Mouse (Mus musculus): ENCODE data around the gene Ptprt.

Gene Ptprt

DNA sequence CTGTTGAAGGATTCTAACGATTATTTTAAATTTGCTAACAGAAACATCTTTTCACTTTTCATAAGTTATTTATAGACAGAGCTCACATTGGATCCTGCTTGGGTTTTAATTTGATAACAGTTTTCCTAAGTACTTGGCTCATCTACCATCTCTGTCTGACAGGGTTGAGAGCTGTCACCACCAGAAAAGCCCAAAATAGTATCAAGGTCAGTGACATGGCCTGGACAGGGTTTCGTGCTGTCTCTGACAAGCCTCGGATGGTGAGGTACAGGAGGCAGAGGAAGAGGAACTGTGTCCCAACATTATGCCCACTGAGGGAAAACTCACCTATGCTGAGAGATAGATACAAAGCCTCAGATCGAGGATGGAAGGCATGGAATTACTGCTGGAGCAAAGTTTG, 79.3 kb downstream of the Ptprt start:
- DNase-seq (ENCODE audit: low read depth, low spot score), result no peak

- DNase-seq (ENCODE audit: low read depth, low spot score), result no peak
Observed at GRCm38 (mm10) chr2:162577819-162578218, 83.1 kb downstream of the Ptprt start.

GRCm38 (mm10) chr2:162572851-162573250, 88.1 kb downstream of the Ptprt start:
- DNase-seq (ENCODE audit: low read depth, low spot score), result no peak

DNA sequence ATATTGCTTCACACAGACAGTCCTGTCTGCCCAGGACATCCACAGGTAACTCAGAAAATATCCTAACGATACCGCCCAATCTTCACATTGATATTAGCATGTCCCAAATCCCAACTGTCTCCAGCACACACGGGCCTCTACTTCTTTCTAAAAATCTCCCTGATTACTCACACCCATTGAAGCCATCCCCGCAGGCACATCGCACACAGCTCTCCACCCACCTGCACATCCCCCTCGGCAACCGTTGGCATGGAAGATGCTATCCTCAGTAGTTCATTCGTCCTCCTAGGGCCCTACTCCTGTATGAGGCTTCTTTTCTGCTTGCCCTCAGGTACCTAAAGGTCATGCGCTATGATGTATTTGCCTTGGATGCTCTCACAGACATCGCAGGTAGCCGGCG, 89.9 kb downstream of the Ptprt start:
- no peak for DNase-seq (ENCODE audit: low read depth, low spot score)

DNA sequence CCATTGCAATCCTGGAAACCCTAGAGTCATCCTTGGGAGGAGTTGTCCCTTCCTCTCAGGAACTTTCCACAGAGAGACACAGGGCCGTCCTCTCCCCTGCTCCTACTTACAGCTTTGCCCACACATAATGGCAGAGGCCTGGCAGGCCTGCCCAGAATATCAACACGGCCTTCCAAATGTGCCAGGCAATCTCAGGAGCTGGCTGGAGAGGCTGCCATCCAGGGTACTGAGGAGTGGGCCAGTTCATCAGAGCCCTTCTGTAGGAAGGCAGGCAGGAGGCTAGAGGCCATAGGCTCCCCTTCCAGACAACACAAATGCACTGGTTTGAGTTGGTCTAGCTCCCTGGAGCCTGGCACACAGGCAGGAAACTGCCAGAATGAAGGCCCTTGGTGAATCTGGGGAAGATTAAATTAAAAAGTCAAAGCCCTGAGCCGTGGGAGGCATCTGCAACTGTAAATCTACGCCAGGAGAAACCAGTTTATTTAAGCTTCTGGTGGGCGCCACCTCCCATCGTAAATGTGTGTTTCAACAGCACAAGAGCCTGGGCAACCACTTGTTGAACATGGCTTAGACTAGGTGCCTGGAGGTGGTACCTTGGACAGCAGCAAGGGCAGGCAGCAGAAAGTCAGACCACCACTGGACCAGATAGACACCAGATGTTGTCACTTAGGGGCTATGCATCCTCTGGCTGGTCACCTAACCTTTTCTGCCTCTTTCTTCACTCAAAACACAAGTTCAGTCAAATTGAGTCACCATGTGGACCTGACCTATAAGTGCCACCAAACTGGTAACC, 92.4 kb downstream of the Ptprt start:
- DNase-seq (ENCODE audit: low read depth, low spot score), result no peak

DNA sequence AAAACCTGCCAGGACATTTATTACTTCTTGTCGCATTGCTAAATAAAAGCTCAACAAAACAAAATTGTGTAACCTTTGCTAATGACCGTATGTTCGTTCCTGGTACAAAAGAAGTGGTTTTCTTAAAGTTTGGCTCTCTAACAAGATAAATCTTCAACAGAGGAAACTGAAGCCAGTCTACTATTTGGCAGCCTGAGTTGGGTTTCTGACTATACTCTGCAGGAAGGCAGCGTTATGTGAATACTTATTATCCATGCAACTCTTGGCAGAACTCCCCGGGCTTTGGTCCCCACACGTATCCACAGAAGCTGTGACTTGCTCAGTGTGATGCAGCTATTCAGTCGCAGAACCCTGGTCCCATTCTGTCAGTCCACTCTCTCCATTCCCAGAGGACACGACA, 112.6 kb downstream of the Ptprt start:
- DNase-seq (ENCODE audit: low read depth, low spot score), result no peak

GRCm38 (mm10) chr2:162531638-162532037, 129.3 kb downstream of the Ptprt start:
- DNase-seq (ENCODE audit: low read depth, low spot score), result no peak

DNA sequence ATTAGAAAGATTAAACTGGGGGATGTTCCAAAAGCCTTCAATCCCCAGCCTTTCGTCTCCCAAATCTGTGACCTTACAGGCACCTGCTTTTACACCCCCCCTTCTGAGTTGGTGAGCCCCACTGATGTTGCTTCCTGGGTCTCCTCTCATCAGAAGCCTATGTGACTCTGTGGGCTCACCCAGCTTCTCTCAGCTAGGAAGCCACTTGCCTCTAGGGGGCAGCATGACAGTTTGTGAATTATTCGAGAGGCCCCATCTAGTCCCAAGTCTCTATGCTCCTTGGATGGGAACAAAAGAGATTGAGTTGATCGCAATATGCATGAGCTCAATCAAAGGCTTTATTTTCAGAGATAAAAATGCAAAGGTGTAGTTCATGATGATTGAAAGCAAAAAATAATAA, 132.0 kb downstream of the Ptprt start:
- DNase-seq (ENCODE audit: low read depth, low spot score), result no peak

GRCm38 (mm10) chr2:162515993-162516392, 145.0 kb downstream of the Ptprt start:
- DNase-seq (ENCODE audit: low read depth, low spot score), result no peak

- no peak for DNase-seq (ENCODE audit: low read depth, low spot score)
Observed at GRCm38 (mm10) chr2:162513072-162513471, 147.9 kb downstream of the Ptprt start.

DNA sequence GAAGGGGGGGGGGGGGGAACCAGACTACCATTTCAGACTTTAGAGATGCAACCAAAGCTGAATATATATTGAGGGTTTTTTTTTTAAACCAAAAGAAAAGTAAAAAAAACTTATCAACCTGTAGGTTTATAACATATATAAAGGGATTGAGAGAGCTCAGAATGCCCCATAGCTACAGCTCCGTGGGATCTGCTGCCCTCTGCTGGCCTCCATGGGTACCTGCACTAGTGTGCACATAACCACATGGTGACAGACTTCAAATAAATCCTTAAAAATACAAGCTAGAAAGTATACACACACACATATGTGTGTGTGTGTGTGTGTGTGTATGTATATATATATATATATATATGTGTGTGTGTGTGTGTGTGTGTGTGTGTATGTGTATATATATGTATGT, 148.9 kb downstream of the Ptprt start:
- DNase-seq (ENCODE audit: low read depth, low spot score), result no peak

DNA sequence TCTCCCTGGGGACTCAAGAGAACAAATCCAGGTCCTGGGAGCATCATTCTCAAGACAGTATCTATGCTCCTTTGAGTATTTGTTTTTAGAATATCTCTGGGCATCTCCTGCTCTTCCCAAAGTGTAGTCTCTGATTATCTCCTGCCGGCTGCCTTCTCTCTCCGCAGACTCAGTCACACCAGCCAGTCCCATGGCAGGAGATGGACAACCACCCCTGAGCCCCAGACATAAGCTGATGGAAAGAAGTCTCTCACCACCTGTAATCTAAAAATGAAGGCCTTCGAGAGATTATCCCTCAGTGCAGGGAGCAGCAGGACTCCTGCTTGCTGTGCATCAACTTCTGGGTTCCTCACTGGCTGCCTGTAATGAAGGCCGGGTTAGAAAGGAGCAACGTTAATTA, 151.9 kb downstream of the Ptprt start:
- DNase-seq (ENCODE audit: low read depth, low spot score), result no peak

DNA sequence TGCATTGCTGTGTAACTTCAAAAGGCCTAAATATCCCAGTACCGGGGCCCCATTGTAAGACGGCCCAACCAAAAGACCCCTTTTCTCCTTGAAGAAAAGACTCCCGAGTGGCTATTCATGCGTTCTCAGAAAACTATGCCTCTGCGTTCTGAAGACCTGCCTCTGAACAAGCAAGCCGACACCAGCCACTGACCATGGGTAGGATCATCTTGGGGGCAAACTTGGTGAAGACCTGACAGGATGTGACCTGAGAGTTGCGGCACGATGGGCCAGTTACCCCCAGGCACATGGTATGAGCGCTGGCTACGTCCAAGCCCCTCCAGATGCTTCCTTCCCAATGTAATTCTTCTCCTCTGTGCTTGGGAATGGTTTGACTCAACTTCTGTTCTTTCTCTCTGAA, 153.3 kb downstream of the Ptprt start:
- no peak for DNase-seq (ENCODE audit: low read depth, low spot score)

- no peak for DNase-seq (ENCODE audit: low read depth, low spot score)
Observed at GRCm38 (mm10) chr2:162504850-162505249, 156.1 kb downstream of the Ptprt start.

DNA sequence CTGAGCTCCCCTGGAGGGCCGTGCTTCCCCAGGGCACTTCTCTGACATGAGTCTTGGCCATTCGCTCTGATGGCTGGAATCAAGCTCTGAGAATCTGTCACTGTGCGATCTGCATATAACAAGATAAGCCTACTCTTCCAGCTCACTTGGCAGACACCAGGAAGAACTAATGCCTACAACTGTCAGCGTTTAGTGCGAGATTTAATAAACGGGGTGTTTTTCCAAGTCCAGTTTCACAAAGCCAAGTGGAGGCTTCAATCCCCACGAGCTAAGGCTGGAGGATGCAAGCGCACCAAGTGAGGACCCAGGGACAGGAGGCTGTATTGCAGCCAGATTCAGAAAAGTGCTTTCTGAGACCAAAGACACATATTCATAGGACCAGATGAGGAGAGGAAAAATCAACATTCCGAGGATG, 161.4 kb downstream of the Ptprt start:
- DNase-seq (ENCODE audit: low read depth, low spot score), result no peak

GRCm38 (mm10) chr2:162498191-162498590, 162.8 kb downstream of the Ptprt start:
- no peak for DNase-seq (ENCODE audit: low read depth, low spot score)

DNA sequence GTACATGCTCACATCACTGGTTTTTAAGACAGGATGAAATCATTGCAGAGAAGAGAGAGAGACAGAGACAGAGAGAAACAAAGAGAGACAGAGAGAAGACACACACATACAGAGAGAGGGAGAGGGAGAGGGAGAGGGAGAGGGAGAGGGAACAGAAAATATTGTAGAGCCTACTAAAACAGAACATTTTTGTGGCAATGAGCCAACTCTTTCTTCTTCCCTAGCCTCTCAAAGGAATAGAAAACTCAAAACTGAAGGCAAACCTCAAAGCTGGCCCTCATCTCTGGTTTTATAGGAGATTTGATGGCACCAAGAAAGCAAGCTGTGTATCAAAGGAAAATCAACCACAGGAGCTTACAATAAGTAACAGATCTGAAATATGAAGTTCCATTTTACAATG, 176.9 kb downstream of the Ptprt start:
- no peak for DNase-seq (ENCODE audit: low read depth, low spot score)

DNA sequence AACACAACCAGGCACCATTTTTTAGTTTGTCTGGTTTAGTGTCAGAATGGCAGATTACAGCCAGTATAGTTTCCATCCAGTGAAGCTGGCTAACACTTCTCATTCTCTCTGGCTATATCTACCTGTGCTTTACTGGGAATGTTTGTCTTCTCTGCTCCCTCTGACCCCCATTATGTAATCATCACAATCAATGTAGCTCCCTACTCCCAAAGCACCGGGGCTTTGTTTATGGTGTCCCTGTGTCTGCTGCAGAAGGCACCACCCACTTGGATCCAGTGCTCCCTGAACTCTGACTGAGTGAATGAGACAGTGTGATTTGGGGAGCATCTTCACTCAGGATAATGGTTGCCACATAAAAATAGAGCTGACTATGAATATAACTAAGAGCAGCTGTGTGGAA, 217.8 kb downstream of the Ptprt start:
- DNase-seq (ENCODE audit: low read depth, low spot score), result no peak

GRCm38 (mm10) chr2:162436646-162437045, 224.3 kb downstream of the Ptprt start:
- DNase-seq (ENCODE audit: low read depth, low spot score), result no peak

- DNase-seq (ENCODE audit: low read depth, low spot score), result no peak
Observed at GRCm38 (mm10) chr2:162430171-162430570, 230.8 kb downstream of the Ptprt start.

DNA sequence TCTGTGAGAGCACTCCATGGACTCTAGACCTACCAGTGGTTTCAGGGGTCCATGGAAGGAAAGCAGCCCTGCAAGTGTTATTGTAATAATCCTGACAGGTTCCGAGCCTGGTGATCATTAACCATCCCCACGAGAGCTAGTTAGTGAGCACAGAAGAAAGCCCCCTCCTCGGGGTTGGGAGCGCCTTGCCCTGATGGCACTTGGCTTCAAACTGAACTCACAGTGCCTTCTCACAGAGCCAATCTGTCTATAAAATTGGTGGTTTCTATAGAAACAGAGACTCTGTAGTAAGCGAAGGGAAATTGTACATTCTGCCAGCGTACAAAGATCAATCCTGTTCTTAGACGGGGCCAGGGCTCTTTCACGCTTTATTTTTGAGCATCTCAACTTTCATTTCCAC, 234.8 kb downstream of the Ptprt start:
- DNase-seq (ENCODE audit: low read depth, low spot score), result no peak

- no peak for DNase-seq (ENCODE audit: low read depth, low spot score)
Observed at GRCm38 (mm10) chr2:162418181-162418580, 242.8 kb downstream of the Ptprt start.

DNA sequence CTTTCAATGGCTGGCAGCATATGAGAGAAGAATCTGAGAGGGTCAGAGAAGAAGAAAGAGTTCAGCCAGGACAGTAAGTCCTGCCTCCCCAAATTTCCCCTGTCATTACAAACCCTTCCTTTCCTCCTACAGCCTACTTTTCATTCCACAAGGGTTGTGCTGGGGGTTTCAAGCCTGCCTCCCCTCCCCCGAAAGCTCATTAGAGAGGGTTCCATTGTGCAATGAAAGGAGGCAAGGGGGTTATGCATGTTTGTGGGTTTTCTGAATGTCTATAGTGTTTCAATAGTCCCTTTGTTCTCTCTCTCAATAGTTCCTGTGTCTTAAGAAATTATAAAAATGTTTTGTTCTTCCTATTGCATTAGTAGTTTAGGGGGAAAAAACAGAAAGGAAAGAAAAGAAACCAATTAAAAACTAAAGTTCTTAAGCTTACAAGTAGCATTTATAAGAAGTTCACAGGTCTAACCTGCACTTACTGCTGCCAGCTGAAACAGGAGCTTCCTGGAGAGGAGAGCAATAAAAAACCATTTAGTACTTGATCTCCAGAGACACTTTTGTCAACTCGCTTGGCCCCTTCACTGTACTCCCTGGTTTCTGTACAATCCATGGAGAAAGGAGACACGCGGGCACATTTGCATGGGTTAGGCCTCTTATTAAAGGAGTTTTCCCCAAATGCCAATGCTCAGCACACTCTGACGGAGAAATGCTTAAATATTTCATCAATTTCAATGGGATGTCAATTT, 247.7 kb downstream of the Ptprt start:
- no peak for DNase-seq (ENCODE audit: low read depth, low spot score)
